Mouse (Mus musculus) Muller cell, postnatal 12 days (primary cell): ENCODE results near the gene Pik3ap1.
A peak's percentile ranks its signal among the peaks of the same experiment; 100 is the strongest.
"Not testable (repeated sequence)": the region's sequence is repeated elsewhere in the genome, so short reads cannot be mapped to it uniquely, and the experiment has no call there.

Experiments
- DNase-seq: peaks from one replicate; pipeline ENCODE4 v3.0.0-alpha.2; 2015; ENCODE audit errors: inconsistent ontology term

The Pik3ap1 gene

DNA sequence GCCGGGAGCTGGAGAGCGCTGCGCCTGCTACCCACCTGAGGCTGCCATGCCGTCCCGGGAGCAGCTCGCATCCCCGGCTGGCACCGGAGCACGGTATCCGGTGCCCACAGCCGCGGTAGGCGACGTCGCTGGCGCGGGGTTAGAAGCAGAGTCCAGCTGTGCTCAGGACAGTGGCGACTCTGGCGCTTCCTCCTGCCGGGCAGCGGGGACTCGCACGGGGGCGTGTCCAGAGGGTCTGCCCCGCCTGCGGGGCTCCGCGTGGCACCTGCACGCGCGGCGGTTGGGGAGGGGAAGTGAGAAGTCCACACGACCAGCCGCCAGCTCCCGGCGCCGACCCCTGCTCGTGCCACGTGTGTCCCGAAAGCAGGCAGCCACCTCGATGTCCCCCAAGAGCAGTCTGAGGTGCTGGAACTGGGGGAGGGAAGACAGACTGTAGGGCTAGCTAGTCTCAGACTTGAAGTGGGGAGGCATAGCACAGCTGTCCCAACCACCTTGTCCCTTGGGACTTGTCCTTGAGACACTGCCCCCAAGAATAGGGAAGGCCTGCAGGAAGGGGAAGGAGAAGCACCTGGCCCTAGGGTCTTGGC, at the start of gene Pik3ap1:
Gene Pik3ap1, minus strand, starts transcription at position 181 of the 587 bp plus-strand sequence.
- peak; percentile 48 for DNase-seq

- DNase-seq, result not testable (repeated sequence)
Measured at GRCm38 (mm10) chr19:41431512-41432164, 46.7 kb upstream of the Pik3ap1 start.

GRCm38 (mm10) chr19:41425927-41426772, 41.2 kb upstream of the Pik3ap1 start:
- DNase-seq, result not testable (repeated sequence)

DNA sequence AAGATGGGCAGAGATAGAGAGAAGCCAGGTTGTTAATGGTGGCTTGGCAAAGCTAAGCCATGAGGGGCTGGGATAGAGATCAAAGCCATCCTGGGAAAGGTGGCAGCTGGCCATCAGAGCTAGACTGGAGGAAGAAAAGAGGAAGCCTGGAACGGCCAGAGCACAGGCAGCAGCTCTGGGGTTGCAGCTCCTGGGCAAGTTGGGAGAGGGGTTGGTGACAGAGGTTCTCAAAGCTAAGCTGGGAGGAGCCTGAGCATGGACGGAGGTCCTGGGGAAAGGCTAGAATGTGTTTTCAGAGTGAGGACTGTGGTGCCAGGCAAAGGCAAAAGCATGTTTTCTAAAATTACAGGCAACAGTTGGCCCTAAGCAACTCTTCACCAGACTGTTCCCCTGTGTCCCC, 36.4 kb upstream of the Pik3ap1 start:
- no peak for DNase-seq

GRCm38 (mm10) chr19:41418786-41419185, 33.9 kb upstream of the Pik3ap1 start:
- DNase-seq, result no peak

DNA sequence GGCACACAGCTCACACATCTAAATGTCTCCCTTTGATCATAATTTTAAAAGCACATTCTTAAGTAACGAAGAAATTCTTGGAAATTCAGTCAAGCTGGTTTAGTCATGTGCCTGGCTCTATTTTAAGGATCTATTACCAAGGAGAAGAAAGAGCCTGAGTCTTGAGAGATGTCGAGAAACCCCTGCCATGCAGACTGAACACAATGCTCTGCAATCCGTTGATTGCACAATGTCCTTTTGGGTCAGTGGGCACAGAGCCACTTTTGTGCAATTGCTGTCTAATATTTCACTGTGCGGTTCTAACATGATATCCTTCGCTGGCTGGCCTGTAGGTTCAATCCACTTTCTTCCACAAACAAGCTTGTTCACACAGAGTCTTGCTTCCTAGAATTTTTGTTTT, 33.1 kb upstream of the Pik3ap1 start:
- DNase-seq, result peak; percentile 9

DNA sequence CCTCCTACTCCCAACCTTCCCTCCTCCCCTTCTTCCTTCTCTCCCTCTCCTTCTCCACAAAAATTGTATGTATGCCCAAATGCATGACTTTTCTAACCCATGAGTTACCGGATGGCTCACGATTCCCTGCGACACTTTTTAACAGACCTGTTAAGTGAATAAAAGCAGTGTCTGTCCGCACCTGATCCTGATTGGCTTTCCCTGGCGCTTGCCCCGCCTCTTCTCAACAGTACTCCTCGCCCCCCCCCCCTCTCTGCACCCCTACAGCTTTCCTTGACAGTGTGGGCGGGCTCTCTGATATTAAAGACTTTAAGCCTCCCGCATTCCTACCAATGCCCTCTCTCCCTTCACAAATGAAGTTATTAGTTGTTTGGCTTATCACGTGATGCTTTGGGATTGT, 31.3 kb upstream of the Pik3ap1 start:
- DNase-seq, result no peak

- no peak for DNase-seq
Measured at GRCm38 (mm10) chr19:41402603-41403002, 17.7 kb upstream of the Pik3ap1 start.

- DNase-seq, result no peak
Measured at GRCm38 (mm10) chr19:41390856-41391255, 6.0 kb upstream of the Pik3ap1 start.

GRCm38 (mm10) chr19:41389351-41389750, 4.4 kb upstream of the Pik3ap1 start:
- peak; percentile 74 for DNase-seq

- DNase-seq, result no peak
Measured at GRCm38 (mm10) chr19:41388242-41388641, 3.3 kb upstream of the Pik3ap1 start.

DNA sequence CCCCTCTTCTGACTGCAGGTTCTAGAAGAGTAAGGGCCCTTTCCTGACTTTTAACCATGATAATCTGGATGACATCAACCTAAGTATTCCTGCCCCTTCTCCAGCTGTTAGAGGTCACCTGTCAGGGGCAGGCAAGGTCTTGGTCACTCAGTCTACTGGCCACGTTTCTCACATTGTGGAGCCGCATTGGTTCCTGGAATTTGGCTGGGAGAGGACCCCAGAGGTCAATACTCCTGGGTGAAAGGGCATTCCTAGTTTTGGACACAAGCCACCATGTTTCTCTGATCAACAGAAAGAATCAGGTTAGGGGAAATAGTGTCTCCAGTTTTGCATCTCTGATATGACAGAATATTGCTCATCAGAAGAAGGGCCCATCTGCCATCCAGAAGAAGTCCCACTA, 2.4 kb upstream of the Pik3ap1 start:
- DNase-seq, result no peak

DNA sequence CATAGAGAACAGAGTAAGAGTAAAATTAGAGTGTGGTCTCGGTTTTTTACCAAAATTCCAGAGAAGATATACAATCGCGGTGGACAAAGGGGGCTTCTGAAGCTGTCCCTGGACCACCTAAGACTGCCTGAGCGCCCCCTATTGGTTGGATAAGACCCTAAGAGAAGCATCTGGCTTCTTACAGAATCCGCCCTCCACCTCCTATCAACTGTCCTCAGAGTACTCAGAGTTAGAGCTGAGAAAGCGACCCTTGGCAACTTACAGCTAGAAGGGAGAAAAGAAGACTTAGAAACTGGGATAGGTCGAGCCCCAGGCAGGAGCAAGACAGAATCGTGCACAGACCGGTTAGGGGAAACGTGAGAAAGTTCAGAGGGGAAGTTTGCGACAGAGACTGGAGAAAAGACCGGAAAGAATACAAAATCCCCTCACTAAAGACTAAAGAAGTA, 473 bp downstream of the Pik3ap1 start:
- no peak for DNase-seq

- DNase-seq, result no peak
Measured at GRCm38 (mm10) chr19:41382391-41382978, 2.4 kb downstream of the Pik3ap1 start.

DNA sequence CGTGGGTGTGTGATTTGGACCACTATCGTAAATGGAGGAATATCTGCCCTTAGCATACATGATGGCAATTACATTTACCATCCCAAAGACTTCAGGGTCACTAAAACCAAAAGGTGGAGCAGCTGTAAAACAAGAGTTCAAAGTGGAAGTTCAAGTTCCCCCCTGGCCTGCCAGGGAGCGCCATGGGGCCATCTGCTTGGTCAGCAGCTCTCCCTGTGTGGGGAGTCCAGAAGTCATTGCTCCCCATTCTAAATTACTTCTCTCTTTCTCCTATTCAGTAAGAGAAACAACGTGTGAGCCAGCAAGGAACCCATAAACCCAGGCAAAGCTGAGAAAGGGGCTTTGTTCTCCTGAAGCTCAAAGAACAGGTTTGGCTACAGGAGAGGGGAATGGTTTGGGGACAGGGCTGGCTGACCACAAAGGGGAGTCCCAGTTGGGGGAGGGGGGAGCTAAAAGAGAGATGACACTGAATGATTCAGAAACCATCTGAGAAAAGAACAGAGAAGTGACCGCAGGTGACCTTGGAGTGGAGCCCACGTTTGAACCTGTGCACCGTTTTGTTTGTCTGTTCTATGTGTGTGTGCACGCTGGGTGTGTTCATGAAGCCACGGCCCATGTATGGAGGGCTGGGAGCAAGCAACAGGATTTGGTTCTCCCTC, 3.2 kb downstream of the Pik3ap1 start:
- DNase-seq, result no peak

- DNase-seq, result no peak
Measured at GRCm38 (mm10) chr19:41379195-41379594, 5.7 kb downstream of the Pik3ap1 start.

DNA sequence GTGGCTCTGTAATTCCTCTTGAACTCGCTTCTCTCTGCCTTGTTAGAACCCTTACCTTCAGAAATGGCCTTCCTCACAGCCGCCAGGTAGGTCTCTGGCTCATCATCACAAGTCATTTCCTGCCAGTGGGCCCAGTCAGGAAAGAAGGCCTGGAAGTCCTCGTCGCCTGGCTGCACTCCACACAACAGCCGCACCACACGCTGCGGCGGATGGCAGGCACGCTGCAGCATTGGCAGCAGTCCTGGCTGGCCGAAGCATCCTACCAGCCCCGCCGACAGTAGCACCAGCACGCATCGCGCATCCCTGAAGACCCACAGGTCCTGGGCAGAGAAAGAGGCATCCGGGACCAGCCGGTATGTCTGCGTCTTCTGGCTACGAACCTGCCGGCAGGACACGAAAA, 9.1 kb downstream of the Pik3ap1 start:
- no peak for DNase-seq

DNA sequence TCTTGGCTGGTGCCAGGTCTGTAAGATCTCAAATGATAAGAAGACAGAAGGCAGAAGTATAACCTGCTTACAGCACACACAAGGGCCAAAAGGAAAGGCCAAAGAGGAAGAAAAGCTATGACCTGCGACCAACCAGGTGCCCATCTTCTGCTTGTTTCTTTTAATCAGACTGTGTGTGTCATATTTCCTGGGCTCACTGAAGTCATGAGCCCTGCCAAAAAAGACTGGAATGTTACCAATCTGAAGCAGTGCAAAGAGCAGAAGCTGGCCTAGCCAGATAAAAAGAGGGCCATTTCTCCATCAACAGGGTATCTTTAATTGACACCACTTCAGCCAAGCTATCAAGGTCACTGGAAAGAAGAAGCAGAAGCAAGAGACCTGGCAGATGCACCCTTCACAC, 9.8 kb downstream of the Pik3ap1 start:
- DNase-seq, result no peak

- DNase-seq, result no peak
Measured at GRCm38 (mm10) chr19:41374658-41375057, 10.2 kb downstream of the Pik3ap1 start.

DNA sequence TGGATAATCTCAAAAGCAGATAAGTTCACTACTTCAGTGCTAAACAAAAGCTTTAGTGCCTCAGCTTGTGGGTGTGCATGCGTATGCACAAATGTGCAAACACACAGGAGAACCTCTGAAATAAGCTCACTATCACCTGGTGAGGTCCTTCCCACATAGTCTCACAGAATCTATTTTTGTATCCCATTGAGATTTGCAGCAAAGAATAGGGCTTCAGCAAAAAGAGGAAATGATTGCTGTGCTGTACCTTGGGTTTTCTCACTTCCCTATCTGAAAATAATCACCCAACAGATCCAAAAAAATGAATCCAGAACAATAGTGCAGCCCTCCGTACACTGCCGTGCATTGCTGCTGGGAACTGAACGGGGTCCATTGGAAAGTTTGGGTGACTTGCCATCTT, 12.6 kb downstream of the Pik3ap1 start:
- no peak for DNase-seq

- DNase-seq, result no peak
Measured at GRCm38 (mm10) chr19:41371373-41371772, 13.5 kb downstream of the Pik3ap1 start.
